Mouse (Mus musculus) kidney, adult 10 weeks (tissue): ENCODE results near the gene Gm32687. TPM values are rescaled to one million over a fixed set of nuclear protein-coding genes. Genes with fewer than 3 reads are reported as not detected.

Source experiments
- polyA plus RNA-seq: library from polyadenylated mRNA; stranded (reverse); fragments of 350-450 nt; fragmentation: Illumina TruSeq; extraction: RNeasy Lipid Tissue Mini Kit (QIAGEN cat#74804); gene quantifications from one replicate; pipeline ENCODE4 v1.2.3, GENCODE M21; 2014; ENCODE audit warnings: low read depth, low replicate concordance

Gm32687 gene
- 9.0 TPM for polyA plus RNA-seq

DNA sequence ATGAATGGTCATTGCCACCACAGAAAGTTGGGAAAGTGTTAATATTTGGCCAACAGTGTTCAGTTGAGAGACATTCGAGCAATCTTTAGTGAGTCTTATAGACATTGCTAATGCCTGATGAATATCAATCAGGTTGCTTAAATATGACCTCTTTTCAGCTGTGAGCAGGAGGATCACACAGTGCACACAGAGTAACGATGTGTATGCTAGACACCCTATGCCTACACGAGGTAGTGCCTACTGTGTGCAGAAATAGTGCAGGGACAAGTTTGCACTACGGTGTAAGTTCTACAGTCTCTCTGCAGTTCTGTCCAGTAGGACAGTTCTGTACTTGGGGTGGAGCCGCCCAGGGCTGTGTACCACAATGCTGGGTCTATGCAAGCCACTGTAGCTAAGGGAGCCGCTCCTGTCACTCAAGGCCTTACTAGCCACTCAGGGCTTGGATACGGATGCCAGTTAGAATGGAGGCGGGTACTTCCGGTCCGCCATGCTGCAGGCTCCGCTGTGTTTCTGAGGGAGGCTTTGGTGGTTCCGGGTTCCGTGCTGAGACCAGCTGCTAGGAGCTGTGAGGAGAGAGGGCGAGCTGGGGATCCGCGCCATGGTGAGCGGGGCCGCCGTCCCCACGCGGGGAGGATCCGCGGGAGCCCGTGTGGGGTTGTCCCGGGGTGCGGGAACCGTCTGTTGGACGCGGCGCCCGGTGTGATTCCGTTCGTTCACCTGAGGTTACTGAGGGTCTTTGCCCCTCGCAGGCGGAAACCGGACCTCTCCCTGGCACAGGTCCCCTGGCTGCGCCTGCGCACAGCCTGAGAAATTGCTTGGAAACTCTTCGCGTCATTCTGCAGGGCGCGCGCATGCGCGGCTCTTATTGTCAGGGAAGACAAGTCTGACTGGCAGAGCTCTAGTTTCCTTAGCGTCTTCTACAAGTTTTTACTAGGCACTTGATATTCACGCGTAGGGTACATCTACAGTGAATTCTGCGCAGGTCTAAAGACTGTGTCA, at the start of gene Gm32687:
Gene Gm32687, plus strand, starts transcription at position 526 of the 999 bp plus-strand sequence.

DNA sequence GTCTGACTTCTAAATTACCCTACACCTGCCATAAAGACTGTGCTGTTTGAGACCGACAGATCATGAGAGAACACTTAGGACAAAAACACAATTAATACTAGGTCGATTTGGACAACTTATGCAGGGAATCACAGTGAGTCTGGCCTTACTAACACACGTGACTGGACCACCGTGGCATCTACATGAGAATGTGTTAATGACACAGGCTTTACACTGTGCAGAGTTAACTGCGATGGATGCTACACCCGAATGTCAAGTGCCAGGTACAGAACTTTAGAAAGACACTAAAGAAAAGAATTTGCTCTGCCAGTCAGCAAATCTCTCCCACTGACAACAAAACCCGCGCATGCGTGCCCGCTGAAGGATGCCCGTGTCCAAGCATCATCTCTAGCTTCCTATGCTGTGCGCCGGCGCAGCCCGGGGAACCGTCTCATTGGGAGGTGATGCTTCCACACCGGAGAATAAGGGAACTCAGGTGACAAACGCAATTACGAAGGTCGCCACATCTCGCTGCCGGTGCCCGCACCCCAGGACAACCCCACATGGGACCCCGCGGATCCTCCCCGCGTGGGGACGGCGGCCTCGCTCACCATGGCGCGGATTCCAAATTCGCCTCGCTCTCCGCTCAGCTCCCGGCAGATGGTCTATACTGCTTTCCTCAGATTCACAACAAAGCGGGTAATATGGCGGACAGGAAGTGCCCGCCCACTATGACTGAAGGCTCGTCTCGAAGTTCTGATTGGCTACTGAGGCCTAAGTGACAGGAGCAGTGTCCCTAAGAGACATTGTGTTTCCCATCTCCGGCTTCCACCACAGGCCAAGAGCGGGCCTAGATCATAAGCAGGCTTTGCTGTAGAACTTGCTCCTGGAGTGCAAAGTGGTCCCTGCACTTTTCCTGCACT, 66.4 kb downstream of the Gm32687 start, which contains the start of gene Zfp781:
Gene Zfp781, minus strand, starts transcription at position 639 of the 902 bp plus-strand sequence.

Other genes starting within 250 kb of the Gm32687 start
- gene Sirt6, start 236.1 kb upstream of the Gm32687 start, polyA plus RNA-seq, result not detected
- 2.0 TPM for gene Ankrd24, start 235.4 kb upstream of the Gm32687 start, polyA plus RNA-seq
- 13.7 TPM for gene Gm10778, start 214.9 kb upstream of the Gm32687 start, polyA plus RNA-seq
- 19.9 TPM for gene Zfp433, start 159.1 kb upstream of the Gm32687 start, polyA plus RNA-seq
- 13.5 TPM for gene Gm3055, start 92.8 kb upstream of the Gm32687 start, polyA plus RNA-seq
- gene Gm4767, start 51.7 kb upstream of the Gm32687 start, polyA plus RNA-seq, result 4.2 TPM
- 4.0 TPM for gene Zfp781, start 66.5 kb downstream of the Gm32687 start, polyA plus RNA-seq
- 11.1 TPM for gene Zfp873, start 184.2 kb downstream of the Gm32687 start, polyA plus RNA-seq
- gene BC024063, start 219.4 kb downstream of the Gm32687 start, polyA plus RNA-seq, result 4.5 TPM